Mouse (Mus musculus): ENCODE measurements around the gene Arpin.

Gene Arpin

DNA sequence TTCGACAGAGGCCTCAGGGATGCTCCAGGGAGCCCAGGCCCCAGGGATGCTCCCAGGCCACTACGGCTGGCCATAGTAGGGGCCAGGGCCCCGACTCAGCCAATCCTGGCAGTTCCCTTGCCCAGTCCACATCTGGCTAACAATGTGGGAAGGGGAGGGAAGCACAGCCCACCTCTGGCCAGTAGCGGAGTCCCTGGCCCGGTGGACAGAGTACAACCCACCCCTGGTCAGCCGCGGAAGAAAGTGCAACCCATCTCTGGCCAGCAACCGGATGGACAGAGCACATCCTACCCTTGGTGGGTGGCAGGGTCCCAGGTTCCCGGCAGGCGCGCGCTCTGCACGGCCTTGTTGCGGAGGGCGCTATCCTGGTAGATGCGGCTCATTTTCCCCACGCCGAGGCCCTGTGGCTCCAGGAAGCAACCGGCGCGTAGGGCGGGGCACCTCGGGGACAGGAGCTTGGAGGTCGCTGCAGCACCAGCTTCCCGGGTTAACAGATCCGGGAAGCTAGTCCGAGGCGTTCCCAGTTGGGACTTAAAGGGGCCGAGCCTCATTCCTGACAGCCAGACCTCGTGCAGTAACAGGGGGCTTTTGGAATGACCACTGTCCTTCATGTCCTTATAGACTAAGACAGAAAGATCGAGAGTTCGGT is at the start of gene Arpin:
Gene Arpin (minus strand): TSS at position 498 of the 649 bp plus-strand sequence.
- no peak for DNase-seq (ENCODE audit: low spot score)

DNA sequence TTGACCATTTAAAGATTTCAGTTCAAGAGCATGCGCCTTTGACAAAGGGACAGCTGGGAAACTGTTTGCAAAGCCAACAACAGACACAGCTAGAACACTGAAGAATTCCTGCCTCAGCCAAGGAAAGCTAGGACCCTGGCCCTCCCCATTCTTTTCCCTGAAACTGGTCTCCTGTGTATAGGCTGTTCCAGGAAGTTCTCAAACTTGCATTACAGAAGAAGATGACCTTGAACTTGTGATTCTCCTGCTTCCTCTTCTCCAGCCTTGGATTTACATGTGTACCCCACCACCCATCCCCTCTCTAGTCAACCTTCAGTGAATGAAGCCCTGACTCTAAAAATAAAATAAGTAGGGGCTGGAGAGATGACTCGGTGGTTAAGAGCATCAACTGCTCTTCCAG is 40.2 kb upstream of the Arpin start:
- DNase-seq (ENCODE audit: low spot score), result no peak

DNA sequence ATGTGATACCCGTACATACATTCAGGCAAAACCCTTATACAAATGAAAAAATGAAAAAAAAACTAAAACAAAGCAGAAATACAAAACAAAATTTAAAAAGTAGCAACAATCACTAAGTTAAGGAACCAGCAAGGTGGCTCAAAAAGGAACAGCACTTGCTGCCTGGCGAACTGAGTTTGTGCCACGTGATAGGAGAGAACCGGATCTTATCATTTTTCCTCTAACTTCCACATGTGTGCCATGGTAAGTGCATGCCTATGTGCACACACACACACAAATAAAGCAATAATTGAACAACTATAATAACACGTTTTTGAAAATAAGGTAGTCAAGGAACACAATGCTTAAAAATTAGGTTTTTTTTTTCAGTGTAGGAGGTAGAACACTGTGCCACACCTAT is 37.0 kb upstream of the Arpin start:
- DNase-seq (ENCODE audit: low spot score), result no peak

DNA sequence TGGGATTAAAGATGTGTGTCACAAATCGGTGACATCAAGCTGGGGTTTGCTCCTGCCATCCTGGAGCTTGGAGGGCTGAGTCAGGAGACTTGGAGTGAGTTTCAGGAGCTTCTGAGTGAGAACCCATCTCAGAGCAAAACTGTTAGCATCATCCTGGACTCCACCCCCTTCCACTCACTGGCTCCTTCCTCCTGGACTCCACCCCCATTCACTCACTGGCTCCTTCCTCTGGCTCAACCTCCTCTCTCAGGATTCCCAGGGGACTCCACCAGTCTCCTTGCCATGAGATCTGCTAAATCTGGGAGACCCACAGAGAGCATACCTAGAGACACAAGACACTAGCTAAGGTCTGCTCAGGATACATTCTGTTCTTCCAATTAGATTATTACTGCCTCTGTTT is 35.2 kb upstream of the Arpin start:
- DNase-seq (ENCODE audit: low spot score), result no peak

DNA sequence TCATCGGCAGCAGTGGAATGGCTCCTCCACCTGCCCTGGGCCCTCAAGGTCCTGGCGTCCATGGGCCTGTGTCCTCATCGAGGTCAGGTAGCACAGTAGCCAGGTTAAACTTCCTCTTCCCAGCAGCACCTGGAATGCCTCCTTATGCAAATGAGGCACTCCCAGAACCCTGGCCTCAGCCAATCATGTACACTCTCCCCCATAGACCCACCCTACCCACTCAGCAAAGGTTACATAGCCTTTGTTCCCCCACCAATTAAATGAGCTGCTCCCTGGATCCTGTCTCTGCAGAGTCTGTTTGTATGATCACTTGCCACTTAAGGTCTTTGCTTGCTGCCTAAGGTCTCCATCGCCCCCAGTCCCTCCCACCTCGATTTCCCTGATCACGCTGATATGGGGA is 33.2 kb upstream of the Arpin start:
- no peak for DNase-seq (ENCODE audit: low spot score)

DNA sequence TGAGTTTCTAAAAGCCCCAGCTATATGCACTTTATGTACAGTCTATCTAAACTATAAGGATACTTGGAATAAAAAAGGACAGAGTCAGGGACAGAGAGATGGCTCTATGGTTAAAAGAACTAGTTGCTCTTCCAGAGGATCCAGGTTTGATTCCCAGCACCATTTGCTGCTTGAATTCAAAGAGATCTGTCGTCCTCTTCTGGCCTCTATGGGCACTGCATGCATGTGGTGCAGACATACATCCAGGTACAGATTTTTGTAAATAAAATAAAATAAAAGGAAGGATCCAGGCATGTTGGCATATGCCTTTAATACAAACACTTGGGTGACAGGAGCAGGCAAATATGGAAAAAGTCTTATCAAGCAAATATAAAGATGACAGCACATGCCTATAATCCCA is 26.4 kb upstream of the Arpin start:
- DNase-seq (ENCODE audit: low spot score), result no peak

DNA sequence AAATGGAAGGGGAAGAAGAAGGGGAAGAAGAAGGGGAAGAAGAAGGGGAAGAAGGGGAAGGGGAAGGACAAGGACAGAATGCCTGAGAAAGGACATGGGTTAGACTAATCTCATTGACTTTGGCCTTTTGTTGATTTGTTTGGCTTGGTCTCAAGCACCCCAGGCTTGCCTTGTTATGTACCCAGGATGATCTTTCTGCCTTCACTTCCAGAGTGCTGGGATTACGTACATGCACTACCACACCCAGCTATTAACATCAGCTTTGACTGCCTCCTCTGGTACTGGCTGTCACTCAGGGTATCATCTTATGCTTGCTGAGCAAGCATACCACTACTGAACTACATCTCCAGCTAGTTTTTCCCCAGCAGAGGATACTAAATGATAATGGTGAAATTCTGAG is 21.0 kb upstream of the Arpin start:
- no peak for DNase-seq (ENCODE audit: low spot score)

DNA sequence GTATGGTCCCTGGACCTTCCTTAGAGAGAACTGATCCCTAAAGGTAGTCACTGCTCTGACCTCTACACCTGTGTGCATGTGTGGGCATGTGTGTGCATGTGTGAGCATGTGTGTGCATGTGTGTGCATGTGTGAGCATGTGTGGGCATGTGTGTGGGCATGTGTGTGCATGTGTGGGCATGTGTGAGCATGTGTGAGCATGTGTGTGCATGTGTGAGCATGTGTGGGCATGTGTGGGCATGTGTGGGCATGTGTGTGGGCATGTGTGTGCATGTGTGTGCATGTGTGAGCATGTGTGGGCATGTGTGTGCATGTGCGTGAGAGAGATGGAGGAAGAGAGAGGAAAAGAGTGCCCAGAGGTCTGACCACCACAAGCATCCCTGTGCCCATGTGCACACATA is 19.7 kb upstream of the Arpin start:
- no peak for DNase-seq (ENCODE audit: low spot score)

DNA sequence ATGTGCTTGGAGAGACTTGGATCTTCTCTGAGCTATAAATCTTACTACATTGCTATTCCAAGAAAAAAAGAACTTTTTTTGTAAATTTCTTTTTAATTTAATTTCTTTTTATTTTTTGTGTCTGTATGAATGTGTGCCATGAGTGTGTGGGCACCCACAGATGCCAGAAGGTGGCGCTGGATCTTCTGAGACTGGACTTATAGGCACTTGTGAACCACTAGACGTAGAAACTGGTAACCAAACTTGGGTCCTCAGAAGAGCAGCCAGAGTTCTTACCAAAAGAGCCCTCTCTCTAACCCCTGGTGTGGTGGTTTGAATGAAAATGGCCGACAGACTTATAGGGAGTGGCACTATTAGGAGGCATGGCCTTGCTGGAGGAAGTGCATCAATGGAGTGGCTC is 15.9 kb upstream of the Arpin start:
- DNase-seq (ENCODE audit: low spot score), result no peak

DNA sequence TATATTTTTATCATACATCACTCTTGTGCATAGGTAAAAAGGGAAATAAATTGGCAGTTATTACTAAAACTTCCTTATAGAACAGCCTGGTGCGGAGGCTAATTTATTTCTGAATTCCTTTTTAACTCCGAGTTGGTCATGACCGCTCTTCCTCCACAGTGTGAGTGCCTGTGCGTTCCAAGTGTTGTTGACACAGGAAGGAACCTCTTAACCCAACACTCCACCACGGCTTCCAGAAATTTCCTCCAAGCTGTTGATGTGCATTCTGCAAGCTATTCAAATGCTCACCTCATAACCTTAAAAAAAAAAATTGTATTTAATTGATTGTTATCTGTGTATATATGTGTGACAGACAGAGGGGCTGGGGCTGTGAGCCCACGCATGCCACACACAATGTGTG is 15.1 kb upstream of the Arpin start:
- no peak for DNase-seq (ENCODE audit: low spot score)

DNA sequence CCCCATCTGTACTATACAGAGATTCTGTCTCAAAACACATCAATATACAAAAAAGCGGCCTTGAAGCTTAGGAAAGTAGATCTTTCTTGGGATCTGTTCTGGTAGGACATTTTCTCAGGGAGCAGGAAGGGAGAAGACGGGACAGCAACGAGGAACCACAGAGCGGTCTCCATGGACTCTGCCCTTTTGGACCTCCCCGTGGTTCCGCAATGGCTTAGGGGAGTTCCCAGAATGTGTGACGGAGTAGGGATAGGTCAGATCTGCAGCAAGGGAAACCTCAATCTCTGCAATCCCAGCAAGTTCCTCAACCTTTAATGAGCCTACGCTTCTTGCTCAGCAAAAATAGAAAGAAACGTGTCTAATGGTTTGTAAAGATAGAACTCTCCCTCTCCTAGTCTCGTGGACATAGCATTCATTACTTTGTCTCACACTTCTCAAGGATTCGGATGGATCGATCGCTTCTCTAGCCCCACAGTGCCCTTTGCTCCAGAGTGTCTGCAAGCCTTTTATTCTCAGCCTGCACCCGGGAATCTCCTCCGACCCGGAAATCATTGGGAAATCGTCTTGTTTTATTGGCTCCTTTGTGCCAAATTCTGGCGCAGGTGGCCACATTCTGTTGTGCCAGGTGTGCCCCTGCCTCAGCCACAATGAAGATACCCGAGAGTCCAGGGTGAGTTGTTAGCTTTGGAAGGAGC is 499 bp upstream of the Arpin start:
- no peak for DNase-seq (ENCODE audit: low spot score)

DNA sequence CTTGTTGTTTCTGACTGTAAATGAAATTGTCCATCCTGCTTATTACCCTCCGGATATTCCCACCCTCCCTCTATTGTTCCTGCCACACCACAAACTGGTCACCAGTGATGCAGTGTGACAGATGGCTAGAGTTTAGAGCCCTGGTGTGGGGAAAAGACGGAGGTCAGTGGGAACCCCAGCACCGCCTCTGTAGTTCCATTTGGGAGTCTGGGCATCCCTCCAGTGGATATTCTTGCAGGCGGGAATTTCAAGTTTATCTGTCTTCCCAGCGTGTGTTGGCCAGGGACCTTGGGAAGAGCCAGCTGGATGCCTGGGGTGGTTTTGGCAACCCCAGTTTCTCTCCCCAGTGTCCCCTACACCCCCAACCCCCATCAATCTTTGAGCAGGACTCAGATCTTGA is 698 bp downstream of the Arpin start:
- no peak for DNase-seq (ENCODE audit: low spot score)

DNA sequence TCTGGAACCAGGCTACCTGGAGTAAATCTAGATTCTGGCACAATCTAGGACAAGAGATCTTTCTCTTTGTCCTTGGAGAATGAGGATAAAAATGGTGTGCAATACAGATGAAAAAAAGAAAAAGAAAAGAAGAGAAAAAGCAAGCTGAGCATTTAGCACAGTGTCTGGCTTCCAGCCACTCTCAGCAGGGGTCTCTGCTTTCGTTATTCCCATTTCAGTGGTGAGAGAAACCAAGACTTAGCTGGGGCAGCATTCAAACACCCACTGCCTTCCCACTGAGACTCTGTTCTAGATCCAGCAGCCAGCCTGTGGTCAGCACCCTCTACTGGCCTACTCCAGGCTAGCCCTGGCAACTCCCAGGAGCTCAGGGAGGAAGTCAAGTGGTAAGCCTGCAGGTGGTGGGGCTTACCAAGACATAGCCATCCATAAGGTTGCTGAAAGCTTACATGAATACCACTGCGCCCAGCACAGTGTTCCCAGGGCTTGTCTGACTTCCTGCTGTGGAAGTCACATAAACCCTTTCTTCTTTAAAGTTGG is 6.6 kb downstream of the Arpin start:
- no peak for DNase-seq (ENCODE audit: low spot score)

DNA sequence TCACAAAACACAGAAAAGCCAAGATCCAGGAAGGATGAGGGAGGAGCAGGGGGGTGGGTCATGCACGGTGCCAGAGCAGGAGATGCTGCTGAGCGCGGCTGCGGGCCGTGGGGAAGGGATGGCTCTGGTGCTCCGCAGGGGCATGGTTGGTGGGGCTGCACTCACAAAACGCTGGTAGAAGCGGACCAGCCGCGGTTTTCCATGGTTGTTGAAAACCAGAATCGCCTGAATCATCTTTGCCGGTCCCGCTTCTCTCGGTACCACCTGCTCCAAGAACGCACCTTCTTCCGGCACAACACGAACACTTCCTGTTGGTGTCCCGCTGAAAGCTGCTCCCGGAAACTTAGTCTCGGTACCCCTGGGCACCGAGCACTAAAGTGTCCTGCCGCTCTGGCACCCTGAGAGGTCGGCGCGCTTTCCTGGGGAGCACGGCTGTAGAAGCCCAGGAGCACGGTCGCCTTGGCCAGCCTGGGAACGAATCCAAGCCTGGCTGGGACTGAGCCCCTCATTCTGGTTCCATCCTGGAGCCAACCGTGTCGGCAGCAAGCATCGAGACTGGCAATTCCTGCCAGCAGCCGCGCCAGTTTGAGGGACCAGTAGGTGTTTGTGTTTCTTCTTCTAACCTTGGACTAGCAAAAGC is 14.7 kb downstream of the Arpin start, which contains the start of gene Ap3s2:
Gene Ap3s2 (minus strand): TSS at position 306 of the 640 bp plus-strand sequence.
- peak; percentile 86 for DNase-seq (ENCODE audit: low spot score)

DNA sequence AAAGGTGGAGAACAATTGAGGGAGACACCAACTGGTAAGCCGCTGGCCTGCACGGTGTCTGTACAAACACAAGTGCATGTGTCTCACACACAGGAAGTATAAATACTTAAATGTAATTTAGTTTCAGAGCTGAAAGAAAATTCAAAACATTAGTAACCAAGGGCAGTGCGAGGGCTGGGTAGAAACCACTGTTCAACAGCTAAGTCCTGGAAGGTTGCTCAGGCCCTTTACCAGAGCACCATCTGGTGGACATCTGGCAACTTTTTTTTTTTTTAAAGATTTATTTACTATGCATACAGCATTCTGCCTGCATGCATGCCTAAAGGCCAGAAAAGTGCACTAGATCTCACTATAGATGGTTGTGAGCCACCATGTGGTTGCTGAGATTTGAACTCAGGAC is 20.6 kb downstream of the Arpin start:
- DNase-seq (ENCODE audit: low spot score), result peak; percentile 12

DNA sequence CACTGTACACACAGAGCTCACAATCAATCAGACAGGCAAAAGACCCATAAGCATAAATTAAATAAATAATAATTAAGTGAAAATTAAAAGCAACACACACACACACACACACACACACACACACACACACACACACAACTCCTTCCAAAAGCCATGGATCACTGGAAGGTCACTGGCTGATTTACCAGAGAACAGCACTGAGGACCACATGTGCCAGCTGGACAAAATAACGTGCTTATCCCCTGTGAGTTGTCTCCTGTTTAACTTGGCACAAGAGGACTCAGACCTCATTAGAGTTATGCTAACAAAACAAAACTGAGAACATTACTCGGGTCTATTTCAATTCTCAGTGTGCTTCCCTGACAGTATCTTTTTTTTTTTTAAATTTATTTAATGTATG is 27.8 kb downstream of the Arpin start:
- DNase-seq (ENCODE audit: low spot score), result no peak

DNA sequence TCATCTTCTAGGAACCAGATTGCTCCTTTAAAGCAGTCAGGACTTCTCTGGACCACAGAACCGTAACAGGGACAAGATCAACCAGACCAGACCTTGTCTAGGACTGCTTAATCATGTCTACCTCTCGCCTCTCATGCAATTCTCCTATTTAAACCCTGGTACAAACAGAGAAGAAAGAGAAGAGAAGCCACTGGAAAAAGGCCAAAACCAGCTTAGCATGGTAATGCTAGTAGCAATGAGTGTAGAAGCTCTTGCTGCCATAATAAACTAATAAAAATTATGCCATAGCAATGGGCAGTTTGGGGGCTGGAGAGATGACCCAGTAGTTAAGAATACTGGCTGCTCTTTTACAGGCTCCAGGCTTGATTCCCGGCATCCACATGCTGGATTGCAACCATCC is 28.2 kb downstream of the Arpin start:
- no peak for DNase-seq (ENCODE audit: low spot score)

DNA sequence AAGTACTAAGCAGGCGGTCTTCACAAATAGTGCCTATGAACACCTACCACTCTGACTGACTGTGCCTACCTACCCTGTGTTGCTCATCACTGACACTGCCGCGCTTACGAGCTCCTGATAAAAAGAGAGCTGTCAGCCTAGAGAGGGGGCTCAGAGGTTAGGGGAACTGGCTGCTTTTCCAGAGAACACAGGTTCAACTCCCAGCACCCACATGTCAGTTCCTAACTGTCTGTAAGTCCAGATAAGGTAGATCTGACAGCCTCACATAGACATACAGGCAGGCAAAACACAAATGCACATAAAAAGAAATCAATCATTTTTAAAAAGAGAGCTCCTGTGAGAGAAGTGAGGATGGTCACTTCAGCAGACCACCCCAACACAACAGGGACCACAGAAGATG is 30.0 kb downstream of the Arpin start:
- DNase-seq (ENCODE audit: low spot score), result no peak

DNA sequence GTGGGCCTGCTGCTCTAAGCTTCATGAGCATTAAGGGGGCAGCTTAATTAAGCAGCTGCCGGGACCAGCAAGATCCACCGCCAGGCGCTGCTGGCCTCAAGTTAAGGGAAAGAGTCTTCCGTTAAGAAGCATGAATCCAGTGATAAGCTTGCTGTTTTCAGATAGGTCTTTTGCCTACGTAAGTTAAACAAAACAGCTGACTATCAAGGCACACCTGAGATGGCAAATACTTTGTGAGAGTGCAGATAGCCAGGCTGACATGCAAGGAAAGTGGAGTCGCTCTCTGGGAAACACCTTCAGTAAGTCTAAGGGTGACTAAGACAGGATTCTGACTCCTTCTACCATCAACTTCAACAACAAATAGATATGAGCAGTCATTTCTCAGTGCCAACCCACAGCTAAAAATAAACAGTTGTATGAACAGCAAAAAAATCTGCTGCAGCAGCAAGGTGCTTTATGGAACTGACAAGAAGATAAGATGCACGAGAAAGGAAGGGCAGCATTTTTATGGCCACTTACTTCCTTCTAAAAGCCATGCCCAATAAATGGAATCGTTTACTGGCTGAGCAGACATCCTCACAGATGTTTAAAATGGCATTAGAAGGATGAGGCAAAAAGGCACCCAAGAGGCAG is 31.9 kb downstream of the Arpin start:
- peak; percentile 8 for DNase-seq (ENCODE audit: low spot score)

DNA sequence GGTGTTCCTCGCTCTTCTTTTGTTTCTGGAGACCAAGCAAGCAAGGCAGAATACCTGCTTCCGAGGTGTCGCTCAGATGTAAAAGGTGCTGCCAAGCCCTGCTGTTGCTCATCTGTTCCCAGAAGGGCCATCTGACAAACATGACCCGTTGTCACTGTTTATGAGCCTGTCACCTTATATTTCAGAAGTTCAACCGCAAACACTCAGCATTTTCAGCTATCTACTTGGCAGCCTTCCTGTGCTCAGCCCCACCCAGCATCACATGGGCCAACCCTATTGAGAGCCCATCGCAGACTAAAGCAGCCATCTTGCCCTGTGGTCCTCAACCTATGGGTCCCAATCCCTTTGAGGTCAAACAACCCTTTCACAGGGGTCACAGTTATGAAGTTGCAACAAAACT is 34.4 kb downstream of the Arpin start:
- DNase-seq (ENCODE audit: low spot score), result no peak

DNA sequence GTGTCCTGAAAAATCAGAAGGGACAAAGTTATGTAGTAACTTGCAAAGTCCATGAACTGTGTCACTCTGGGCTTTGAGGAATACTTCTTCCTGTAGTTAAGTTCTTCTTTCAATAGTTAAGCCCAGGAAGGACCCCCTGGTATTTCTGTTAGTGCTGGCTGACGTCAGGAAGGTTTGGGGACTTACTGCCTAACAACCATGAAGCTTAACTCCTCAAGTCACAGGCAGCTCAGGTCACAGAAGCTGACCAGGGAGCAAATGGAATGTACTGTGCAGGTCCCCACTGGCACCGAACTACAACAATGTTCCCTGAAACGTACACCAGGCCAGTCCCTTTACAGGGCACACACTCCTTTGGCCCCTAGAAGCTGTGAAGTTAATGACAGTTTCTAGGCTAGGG is 39.9 kb downstream of the Arpin start:
- no peak for DNase-seq (ENCODE audit: low spot score)

DNA sequence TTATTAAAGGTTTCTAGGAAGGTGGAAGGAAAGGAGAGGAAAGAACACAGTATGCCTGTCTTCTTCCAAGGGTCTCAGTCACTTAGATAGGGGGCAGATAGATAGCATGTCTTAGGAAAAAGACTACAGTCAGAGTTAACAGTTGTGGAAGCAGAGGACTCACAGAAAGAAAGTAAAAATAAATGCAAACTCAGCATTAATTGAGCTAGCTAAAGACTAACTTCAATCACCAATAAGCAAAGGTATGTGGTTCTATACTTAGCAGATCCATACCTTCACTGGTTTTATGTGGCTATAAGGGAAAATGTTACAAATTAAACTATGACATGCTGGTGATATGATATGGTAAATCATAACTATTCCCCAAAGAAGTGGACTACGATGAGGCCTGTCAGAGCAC is 40.4 kb downstream of the Arpin start:
- DNase-seq (ENCODE audit: low spot score), result no peak

Data from c-Kit-positive CD71-positive TER-119-positive erythroid progenitor cells, embryonic 14.5 days (primary cell).